ENCODE assay signal across 22 mouse cellular contexts in genomic region chr4:34637851-34638250, GRCm38 (mm10). TPM values are rescaled to one million over a fixed set of nuclear protein-coding genes. Genes with fewer than 3 reads are reported as not detected.
DNase-seq lines count a peak whose midpoint lies in the region; ATAC-seq and TF ChIP-seq lines count a peak whose summit lies in the region.
"Had no signal": no experiment of that assay in that cellular context is flagged by ENCODE, and none has a peak within 500 bp of the region (broad histone marks: within the 10 kb centered on the region; RNA-seq: fewer than 3 reads in every experiment).

No protein-coding gene starts in this region.

- H3K27me3 ChIP-seq in heart, embryonic 10.5 days (ENCODE audit: insufficient read depth, poor library complexity, severe bottlenecking): no peaks in the 10 kb centered on the region
- H3K27me3 ChIP-seq in kidney, embryonic 15.5 days: no peaks in the 10 kb centered on the region
- H3K27me3 ChIP-seq: forebrain, embryonic 13.5 days had no signal

- TF ChIP-seq CTCF in brain, embryonic 14.5 days (IDR thresholded peaks at IDR 0.05; ENCODE audit: borderline replicate concordance, extremely low read depth, insufficient read depth, insufficient read length): no peak

- H3K36me3 ChIP-seq in heart, embryonic 10.5 days: peaks cover 50% of the 10 kb centered on the region
- H3K36me3 ChIP-seq in kidney, embryonic 15.5 days: peaks cover 60% of the 10 kb centered on the region

- H3K4me1 ChIP-seq in heart, embryonic 10.5 days: no peaks in the 10 kb centered on the region
- H3K4me1 ChIP-seq in kidney, embryonic 15.5 days: no peaks in the 10 kb centered on the region
- H3K4me1 ChIP-seq: forebrain, embryonic 10.5 days; forebrain, embryonic 13.5 days had no signal

- no peak overlapping the region for H3K9ac ChIP-seq in kidney, embryonic 15.5 days
- H3K9ac ChIP-seq: forebrain, embryonic 13.5 days; hindbrain, embryonic 14.5 days had no signal

- peak; percentile 30 for DNase-seq in heart, embryonic 10.5 days (ENCODE audit: low spot score)
- DNase-seq in heart, postnatal 25 days (ENCODE audit: low spot score): no peak
- peak; percentile 45 for DNase-seq in brain, adult 2 months (ENCODE audit: low read depth, low spot score)
- peak; percentile 3 for DNase-seq in brain, embryonic 14.5 days (ENCODE audit: low read depth)
- DNase-seq in ovary, postnatal 14 days (ENCODE audit: low spot score): no peak
- DNase-seq: adrenal gland, adult 2 months; adrenal gland, postnatal 14 days; cerebellum, adult 18-20 months; cerebellum, adult 9-10 months; cerebellum, postnatal 14 days; gastrocnemius, postnatal 25 days; heart, adult 2 months; heart, postnatal 4 days had no signal

- WGBS in heart, embryonic 10.5 days: 87% methylated on average over 4 of the region's 4 CpGs
- WGBS in kidney, embryonic 15.5 days: 88% methylated on average over 4 of the region's 4 CpGs

- H3K9me3 ChIP-seq in heart, embryonic 10.5 days: no peaks in the 10 kb centered on the region
- H3K9me3 ChIP-seq in kidney, embryonic 15.5 days (replicated peaks): no peaks in the 10 kb centered on the region
- H3K9me3 ChIP-seq: forebrain, embryonic 10.5 days; forebrain, embryonic 13.5 days had no signal

- TF ChIP-seq POLR2A in brain, embryonic 14.5 days (IDR thresholded peaks at IDR 0.05; ENCODE audit: borderline replicate concordance, extremely low read depth, insufficient read depth, insufficient read length, poor library complexity, severe bottlenecking): no peak

- no peak overlapping the region for H3K27ac ChIP-seq in heart, embryonic 10.5 days
- no peak overlapping the region for H3K27ac ChIP-seq in kidney, embryonic 15.5 days
- H3K27ac ChIP-seq: forebrain, embryonic 10.5 days; forebrain, embryonic 13.5 days; heart, adult 2 months; hindbrain, embryonic 14.5 days; hindbrain, postnatal 0 days had no signal

- H3K4me2 ChIP-seq in kidney, embryonic 15.5 days: no peak overlapping the region
- H3K4me2 ChIP-seq: forebrain, embryonic 13.5 days; heart, embryonic 11.5 days; hindbrain, embryonic 14.5 days had no signal

- intact Hi-C loops in heart, postnatal 25 days (cut with DNase I): no loop called here

- ATAC-seq in kidney, embryonic 15.5 days (replicated peaks; ENCODE audit: low FRiP score): no peak
- ATAC-seq: CD4-positive, CD25-positive, alpha-beta regulatory T cell, adult 4 months; forebrain, embryonic 13.5 days; forebrain, embryonic 16.5 days; hindbrain, postnatal 0 days; inflammation-experienced regulatory T-cells, adult 6 months had no signal

- H3K4me3 ChIP-seq in heart, embryonic 10.5 days: no peak overlapping the region
- no peak overlapping the region for H3K4me3 ChIP-seq in kidney, embryonic 15.5 days (replicated peaks)
- H3K4me3 ChIP-seq: forebrain, embryonic 10.5 days; forebrain, embryonic 13.5 days; heart, adult 2 months had no signal

RNA-seq across cellular contexts. Expression of gene Rars2, which starts 23.1 kb away (rescaled TPM):
- polyA plus RNA-seq in heart, embryonic 10.5 days (2016; fragmentation: Nextera tagmentation; extraction: Ambion mirVana): 63.1 and 68.0 TPM in 2 replicates
- 10 to 100 TPM; 29.4 to 30.5 TPM for total RNA-seq in heart, postnatal 25 days (2021)
- polyA plus RNA-seq in brain, embryonic 14.5 days (2012; rRNA removed): 27.3 and 36.0 TPM in 2 replicates
- 71.5 and 76.0 TPM in 2 replicates for polyA plus RNA-seq in kidney, embryonic 15.5 days (2015; fragmentation: Nextera tagmentation; extraction: Ambion mirVana)

RNA-seq across cellular contexts. Expression of gene Orc3, which starts 23.1 kb away (rescaled TPM):
- polyA plus RNA-seq in heart, embryonic 10.5 days (2016; fragmentation: Nextera tagmentation; extraction: Ambion mirVana): 84.3 and 85.2 TPM in 2 replicates
- 10 to 100 TPM; 35.7 TPM for total RNA-seq in heart, postnatal 25 days (2021)
- 58.8 and 62.7 TPM in 2 replicates for polyA plus RNA-seq in brain, embryonic 14.5 days (2012; rRNA removed)
- 91.0 and 92.3 TPM in 2 replicates for polyA plus RNA-seq in kidney, embryonic 15.5 days (2015; fragmentation: Nextera tagmentation; extraction: Ambion mirVana)

RNA-seq across cellular contexts. Expression of gene Slc35a1, which starts 49.4 kb away (rescaled TPM):
- polyA plus RNA-seq in heart, embryonic 10.5 days (2016; fragmentation: Nextera tagmentation; extraction: Ambion mirVana): 53.0 and 58.0 TPM in 2 replicates
- total RNA-seq in heart, postnatal 25 days (2021): 10 to 100 TPM; 15.0 to 16.1 TPM
- 21.4 and 27.0 TPM in 2 replicates for polyA plus RNA-seq in brain, embryonic 14.5 days (2012; rRNA removed)
- 68.9 and 70.2 TPM in 2 replicates for polyA plus RNA-seq in kidney, embryonic 15.5 days (2015; fragmentation: Nextera tagmentation; extraction: Ambion mirVana)

Comparison
In these comparisons a context has a peak if more than half of its experiments do, and no peak if none do; other contexts are left out.
1. DNase-seq: peak in heart, embryonic 10.5 days (single experiment), brain, adult 2 months (single experiment) and brain, embryonic 14.5 days (single experiment); none in heart, postnatal 25 days (single experiment) and ovary, postnatal 14 days (single experiment).